Mouse (Mus musculus): ENCODE measurements around the gene Chrng.

The Chrng gene

GRCm38 (mm10) chr1:87198119-87199065 lies 6.1 kb upstream of the Chrng start:
- DNase-seq (ENCODE audit: low read depth, low spot score): no peak

- no peak for DNase-seq (ENCODE audit: low read depth, low spot score)
Observed at GRCm38 (mm10) chr1:87200811-87201210, 3.6 kb upstream of the Chrng start.

GRCm38 (mm10) chr1:87201848-87202247 lies 2.6 kb upstream of the Chrng start:
- no peak for DNase-seq (ENCODE audit: low read depth, low spot score)

GRCm38 (mm10) chr1:87203779-87204178 lies 678 bp upstream of the Chrng start:
- DNase-seq (ENCODE audit: low read depth, low spot score): no peak

GRCm38 (mm10) chr1:87205038-87205437 lies 581 bp downstream of the Chrng start:
- no peak for DNase-seq (ENCODE audit: low read depth, low spot score)

GRCm38 (mm10) chr1:87205502-87205901 lies 1.0 kb downstream of the Chrng start:
- no peak for DNase-seq (ENCODE audit: low read depth, low spot score)

- no peak for DNase-seq (ENCODE audit: low read depth, low spot score)
Observed at GRCm38 (mm10) chr1:87206339-87206738, 1.9 kb downstream of the Chrng start.

GRCm38 (mm10) chr1:87211431-87211830 lies 7.0 kb downstream of the Chrng start:
- no peak for DNase-seq (ENCODE audit: low read depth, low spot score)

GRCm38 (mm10) chr1:87213735-87214704 lies 9.6 kb downstream of the Chrng start, which contains the start of gene Eif4e2:
Gene Eif4e2 (plus strand): TSS chr1:87213914.
- DNase-seq (ENCODE audit: low read depth, low spot score): peak; percentile 87

- DNase-seq (ENCODE audit: low read depth, low spot score): no peak
Observed at GRCm38 (mm10) chr1:87214748-87215147, 10.3 kb downstream of the Chrng start.

- DNase-seq (ENCODE audit: low read depth, low spot score): no peak
Observed at GRCm38 (mm10) chr1:87217938-87218337, 13.5 kb downstream of the Chrng start.

GRCm38 (mm10) chr1:87225739-87226138 lies 21.3 kb downstream of the Chrng start:
- DNase-seq (ENCODE audit: low read depth, low spot score): no peak

GRCm38 (mm10) chr1:87226409-87227159 lies 22.1 kb downstream of the Chrng start:
- DNase-seq (ENCODE audit: low read depth, low spot score): peak; percentile 45

- DNase-seq (ENCODE audit: low read depth, low spot score): no peak
Observed at GRCm38 (mm10) chr1:87227160-87227550, 22.7 kb downstream of the Chrng start.

- DNase-seq (ENCODE audit: low read depth, low spot score): no peak
Observed at GRCm38 (mm10) chr1:87230606-87231005, 26.1 kb downstream of the Chrng start.

- no peak for DNase-seq (ENCODE audit: low read depth, low spot score)
Observed at GRCm38 (mm10) chr1:87232197-87232596, 27.7 kb downstream of the Chrng start.

- DNase-seq (ENCODE audit: low read depth, low spot score): no peak
Observed at GRCm38 (mm10) chr1:87239056-87239455, 34.6 kb downstream of the Chrng start.

GRCm38 (mm10) chr1:87243021-87243420 lies 38.6 kb downstream of the Chrng start:
- DNase-seq (ENCODE audit: low read depth, low spot score): no peak

- DNase-seq (ENCODE audit: low read depth, low spot score): no peak
Observed at GRCm38 (mm10) chr1:87245430-87245829, 41.0 kb downstream of the Chrng start.

GRCm38 (mm10) chr1:87245929-87246815 lies 41.7 kb downstream of the Chrng start:
- peak; percentile 59 for DNase-seq (ENCODE audit: low read depth, low spot score)
